Mouse (Mus musculus): ENCODE results near the gene Map1lc3b. TPM values are rescaled to one million over a fixed set of nuclear protein-coding genes. Genes with fewer than 3 reads are reported as not detected.
A peak's percentile ranks its signal among the peaks of the same experiment; 100 is the strongest.

Map1lc3b gene
- polyA plus RNA-seq, 1 experiment from 2014 or later = 200 TPM

DNA sequence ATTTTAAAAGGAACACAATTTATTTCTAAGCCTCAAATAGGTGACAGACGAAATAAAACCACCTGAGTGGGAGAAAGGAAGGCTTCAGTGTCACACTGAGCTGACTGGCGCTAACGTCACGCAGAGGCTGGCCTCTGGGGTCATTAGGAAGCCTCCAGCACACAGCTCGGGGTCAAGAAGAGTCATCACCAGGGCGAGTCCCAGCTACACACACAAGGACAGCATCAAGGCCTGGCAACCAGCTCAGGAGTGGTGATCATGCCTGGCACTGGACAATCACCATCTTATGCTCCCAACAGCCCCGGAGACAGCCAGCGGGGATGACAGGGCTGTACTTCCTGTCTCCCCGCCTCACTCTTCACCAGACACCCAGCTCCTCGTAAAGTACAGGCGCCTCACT is 32.4 kb upstream of the Map1lc3b start:
- no peaks in the 10 kb centered on the region for H3K4me1 ChIP-seq
- H3K27me3 ChIP-seq = no peaks in the 10 kb centered on the region
- no peak overlapping the region for H3K27ac ChIP-seq
- 82% methylated on average over 11 of the region's 11 CpGs for WGBS
- no peak overlapping the region for H3K9ac ChIP-seq
- no peaks in the 10 kb centered on the region for H3K9me3 ChIP-seq
- H3K4me2 ChIP-seq = no peak overlapping the region
- ATAC-seq (ENCODE audit: borderline replicate concordance, extremely low read depth, low FRiP score, low TSS enrichment) = no peak
- H3K4me3 ChIP-seq = no peak overlapping the region
- peaks cover 28% of the 10 kb centered on the region for H3K36me3 ChIP-seq

GRCm38 (mm10) chr8:121558538-121558937 is 31.6 kb upstream of the Map1lc3b start:
- H3K36me3 ChIP-seq = peaks cover 22% of the 10 kb centered on the region
- no peak for ATAC-seq (ENCODE audit: borderline replicate concordance, extremely low read depth, low FRiP score, low TSS enrichment)
- H3K4me3 ChIP-seq = no peak overlapping the region
- no peaks in the 10 kb centered on the region for H3K9me3 ChIP-seq
- no peaks in the 10 kb centered on the region for H3K4me1 ChIP-seq
- 82% methylated on average over 16 of the region's 16 CpGs for WGBS
- no peak overlapping the region for H3K4me2 ChIP-seq
- H3K27me3 ChIP-seq = no peaks in the 10 kb centered on the region
- H3K27ac ChIP-seq = no peak overlapping the region
- H3K9ac ChIP-seq = no peak overlapping the region

GRCm38 (mm10) chr8:121559801-121560200 is 30.4 kb upstream of the Map1lc3b start:
- WGBS = 88% methylated on average over 12 of the region's 12 CpGs
- Histone ChIP-seq H3K4me2 (no peak overlapping the region), H3K4me3 (no peak overlapping the region), H3K27ac (no peak overlapping the region), H3K9me3 (no peaks in the 10 kb centered on the region), H3K9ac (no peak overlapping the region), H3K36me3 (peaks cover 11% of the 10 kb centered on the region), H3K27me3 (no peaks in the 10 kb centered on the region), H3K4me1 (no peaks in the 10 kb centered on the region)
- ATAC-seq (ENCODE audit: borderline replicate concordance, extremely low read depth, low FRiP score, low TSS enrichment) = no peak

- no peak for ATAC-seq (ENCODE audit: borderline replicate concordance, extremely low read depth, low FRiP score, low TSS enrichment)
- Histone ChIP-seq H3K9ac (no peak overlapping the region), H3K27ac (no peak overlapping the region), H3K36me3 (peaks cover 7% of the 10 kb centered on the region; the same call in 1 of the 2 replicates), H3K27me3 (no peaks in the 10 kb centered on the region), H3K4me2 (no peak overlapping the region), H3K9me3 (no peaks in the 10 kb centered on the region), H3K4me3 (no peak overlapping the region), H3K4me1 (no peaks in the 10 kb centered on the region)
- WGBS = 91% methylated on average over 7 of the region's 7 CpGs
Measured at GRCm38 (mm10) chr8:121560432-121561100, 29.6 kb upstream of the Map1lc3b start.

GRCm38 (mm10) chr8:121561636-121562345 is 28.4 kb upstream of the Map1lc3b start:
- Histone ChIP-seq H3K4me1 (no peaks in the 10 kb centered on the region), H3K27me3 (no peaks in the 10 kb centered on the region), H3K9me3 (no peaks in the 10 kb centered on the region), H3K4me3 (no peak overlapping the region), H3K4me2 (no peak overlapping the region), H3K36me3 (peaks cover 7% of the 10 kb centered on the region; the same call in 1 of the 2 replicates), H3K27ac (no peak overlapping the region), H3K9ac (no peak overlapping the region)
- no peak for ATAC-seq (ENCODE audit: borderline replicate concordance, extremely low read depth, low FRiP score, low TSS enrichment)
- 72% methylated on average over 15 of the region's 16 CpGs for WGBS

DNA sequence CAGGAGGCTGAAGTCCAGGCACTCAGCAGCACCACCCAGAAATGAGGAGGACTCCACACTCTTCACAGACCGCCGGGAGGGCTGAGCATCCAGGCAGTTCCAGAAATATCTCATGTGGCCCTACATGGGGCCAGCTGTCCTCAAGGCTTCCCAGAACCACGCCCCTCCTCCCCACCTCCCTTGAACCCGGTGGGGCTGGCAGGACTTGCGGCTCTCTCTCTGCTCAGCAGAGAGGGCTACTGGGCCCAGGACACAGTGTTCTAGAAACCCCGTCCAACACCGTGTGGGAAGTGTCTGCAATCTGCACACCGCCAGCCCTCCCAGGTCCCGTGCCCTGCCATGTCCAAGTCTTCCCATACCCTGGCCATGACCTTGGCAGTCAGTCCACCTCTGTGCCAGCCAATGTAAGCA is 27.2 kb upstream of the Map1lc3b start:
- Histone ChIP-seq H3K4me3 (no peak overlapping the region), H3K4me1 (no peaks in the 10 kb centered on the region), H3K27ac (no peak overlapping the region), H3K36me3 (peaks cover 7% of the 10 kb centered on the region; the same call in 1 of the 2 replicates), H3K9ac (no peak overlapping the region), H3K4me2 (no peak overlapping the region), H3K9me3 (no peaks in the 10 kb centered on the region), H3K27me3 (no peaks in the 10 kb centered on the region)
- 61% methylated on average over 9 of the region's 9 CpGs for WGBS
- no peak for ATAC-seq (ENCODE audit: borderline replicate concordance, extremely low read depth, low FRiP score, low TSS enrichment)

GRCm38 (mm10) chr8:121563701-121564100 is 26.5 kb upstream of the Map1lc3b start:
- H3K4me1 ChIP-seq = 0 out of 2 replicates have a peak, but pooled peaks cover 6% of the 10 kb centered on the region
- no peaks in the 10 kb centered on the region for H3K9me3 ChIP-seq
- no peaks in the 10 kb centered on the region for H3K27me3 ChIP-seq
- no peak overlapping the region for H3K4me3 ChIP-seq
- H3K27ac ChIP-seq = no peak overlapping the region
- WGBS = 63% methylated on average over 6 of the region's 6 CpGs
- ATAC-seq (ENCODE audit: borderline replicate concordance, extremely low read depth, low FRiP score, low TSS enrichment) = no peak
- H3K36me3 ChIP-seq = peaks cover 7% of the 10 kb centered on the region; the same call in 1 of the 2 replicates
- H3K4me2 ChIP-seq = no peak overlapping the region
- no peak overlapping the region for H3K9ac ChIP-seq

DNA sequence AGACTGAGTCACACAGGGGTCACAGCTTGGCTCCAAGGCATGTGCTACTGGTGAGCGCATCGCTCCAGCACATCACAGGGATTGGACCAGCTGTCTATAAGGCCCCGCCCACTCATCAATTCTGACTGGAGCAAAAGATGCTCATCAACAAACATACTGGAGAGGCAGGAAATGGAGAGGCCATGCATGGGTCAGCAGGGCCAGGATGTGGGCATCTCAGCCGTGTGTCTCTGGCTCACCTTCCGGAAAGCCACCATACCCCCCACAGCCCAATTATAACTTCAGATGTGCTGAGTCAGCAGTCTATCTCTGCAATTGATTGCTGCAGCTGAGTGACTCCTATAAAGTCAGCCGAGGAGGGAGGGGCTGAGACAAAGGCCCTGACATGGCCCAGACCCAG is 21.8 kb upstream of the Map1lc3b start:
- Histone ChIP-seq H3K9ac (no peak overlapping the region), H3K4me2 (no peak overlapping the region), H3K9me3 (no peaks in the 10 kb centered on the region), H3K27ac (no peak overlapping the region), H3K27me3 (no peaks in the 10 kb centered on the region), H3K4me1 (peaks cover 28% of the 10 kb centered on the region), H3K4me3 (no peak overlapping the region), H3K36me3 (no peaks in the 10 kb centered on the region)
- ATAC-seq (ENCODE audit: borderline replicate concordance, extremely low read depth, low FRiP score, low TSS enrichment) = no peak
- 62% methylated on average over 6 of the region's 6 CpGs for WGBS

- peak overlapping the region; percentile 16 for H3K27ac ChIP-seq
- no peak overlapping the region for H3K9ac ChIP-seq
- 46% methylated on average over 21 of the region's 21 CpGs for WGBS
- no peaks in the 10 kb centered on the region for H3K9me3 ChIP-seq
- no peak; the same call in 1 of the 2 replicates for ATAC-seq (ENCODE audit: borderline replicate concordance, extremely low read depth, low FRiP score, low TSS enrichment)
- no peaks in the 10 kb centered on the region for H3K36me3 ChIP-seq
- no peaks in the 10 kb centered on the region for H3K27me3 ChIP-seq
- peak overlapping the region; percentile 49 for H3K4me2 ChIP-seq
- H3K4me3 ChIP-seq = peak overlapping the region; percentile 23
- peaks cover 34% of the 10 kb centered on the region for H3K4me1 ChIP-seq
Measured at GRCm38 (mm10) chr8:121570335-121570734, 19.8 kb upstream of the Map1lc3b start.

GRCm38 (mm10) chr8:121570801-121571200 is 19.4 kb upstream of the Map1lc3b start:
- Histone ChIP-seq H3K4me2 (peak overlapping the region; percentile 49), H3K9ac (no peak overlapping the region), H3K4me1 (peaks cover 34% of the 10 kb centered on the region), H3K27me3 (no peaks in the 10 kb centered on the region), H3K36me3 (no peaks in the 10 kb centered on the region), H3K9me3 (no peaks in the 10 kb centered on the region), H3K4me3 (peak overlapping the region; percentile 23), H3K27ac (peak overlapping the region; percentile 16)
- ATAC-seq (ENCODE audit: borderline replicate concordance, extremely low read depth, low FRiP score, low TSS enrichment) = no peak
- WGBS = 54% methylated on average over 17 of the region's 17 CpGs

DNA sequence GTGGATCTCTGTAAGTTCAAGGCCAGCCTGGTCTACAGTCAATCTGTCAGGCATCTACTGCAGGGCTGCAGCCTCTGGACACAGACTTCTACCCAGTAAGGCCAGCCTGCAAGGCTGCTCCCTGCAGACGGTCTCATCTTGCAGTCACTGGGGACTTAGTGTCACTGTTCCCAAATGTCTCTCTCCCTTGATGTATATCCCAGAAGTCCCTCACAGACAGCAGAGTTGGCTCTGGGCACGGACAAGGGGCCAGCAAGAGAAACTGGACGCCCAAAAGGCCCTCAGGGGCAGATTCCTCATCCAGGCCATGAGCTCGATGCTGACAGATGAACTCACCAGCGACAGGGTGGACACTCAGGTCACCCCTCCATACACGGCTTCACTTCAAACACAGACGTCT is 18.0 kb upstream of the Map1lc3b start:
- no peak overlapping the region for H3K4me3 ChIP-seq
- no peak overlapping the region for H3K4me2 ChIP-seq
- H3K9ac ChIP-seq = no peak overlapping the region
- no peaks in the 10 kb centered on the region for H3K27me3 ChIP-seq
- no peaks in the 10 kb centered on the region for H3K9me3 ChIP-seq
- no peak overlapping the region for H3K27ac ChIP-seq
- ATAC-seq (ENCODE audit: borderline replicate concordance, extremely low read depth, low FRiP score, low TSS enrichment) = no peak
- H3K36me3 ChIP-seq = no peaks in the 10 kb centered on the region
- 66% methylated on average over 7 of the region's 7 CpGs for WGBS
- peaks cover 41% of the 10 kb centered on the region for H3K4me1 ChIP-seq

GRCm38 (mm10) chr8:121573275-121573674 is 16.9 kb upstream of the Map1lc3b start:
- H3K27me3 ChIP-seq = no peaks in the 10 kb centered on the region
- no peaks in the 10 kb centered on the region for H3K9me3 ChIP-seq
- H3K36me3 ChIP-seq = no peaks in the 10 kb centered on the region
- no peak overlapping the region for H3K9ac ChIP-seq
- 20% methylated on average over 3 of the region's 3 CpGs for WGBS
- no peak overlapping the region for H3K4me3 ChIP-seq
- H3K4me2 ChIP-seq = no peak overlapping the region
- peaks cover 48% of the 10 kb centered on the region for H3K4me1 ChIP-seq
- no peak overlapping the region for H3K27ac ChIP-seq
- ATAC-seq (ENCODE audit: borderline replicate concordance, extremely low read depth, low FRiP score, low TSS enrichment) = peak; percentile 44; the same call in 1 of the 2 replicates
